Comparison of ENCODE assay signal across 13 mouse cellular contexts in genomic region chr6:72690001-72690400, GRCm38 (mm10).
A peak's percentile ranks its signal among the peaks of the same experiment; 100 is the strongest.
DNase-seq lines count a peak whose midpoint lies in the region; ATAC-seq lines count a peak whose summit lies in the region.
"Had no signal": no experiment of that assay in that cellular context is flagged by ENCODE, and none has a peak within 500 bp of the region (broad histone marks: within the 10 kb centered on the region; RNA-seq: fewer than 3 reads in every experiment).

No protein-coding gene starts in this region.

- DNase-seq in forebrain, embryonic 10.5 days (ENCODE audit: extremely low spot score, low spot score), result no peak
- DNase-seq in forebrain, embryonic 11.5 days (ENCODE audit: low spot score), result no peak
- DNase-seq in kidney, adult 11 months, result no peak
- no peak for DNase-seq in limb, embryonic 11.5 days (ENCODE audit: low spot score)
- no peak for DNase-seq in Muller cell, postnatal 12 days (ENCODE audit: inconsistent ontology term)
- no peak for DNase-seq in ovary, postnatal 10 days (ENCODE audit: low spot score)
- DNase-seq: right cerebral cortex, postnatal 4 days; thymus, postnatal 14 days had no signal

- no peak overlapping the region for H3K9ac ChIP-seq in forebrain, embryonic 11.5 days (ENCODE audit: low read length)
- H3K9ac ChIP-seq in kidney, embryonic 16.5 days (replicated peaks; ENCODE audit: low read length), result no peak overlapping the region
- no peak overlapping the region for H3K9ac ChIP-seq in embryonic facial prominence, embryonic 12.5 days
- H3K9ac ChIP-seq in limb, embryonic 11.5 days (ENCODE audit: low read length), result no peak overlapping the region
- H3K9ac ChIP-seq: forebrain, embryonic 15.5 days; midbrain, embryonic 15.5 days had no signal

- H3K4me2 ChIP-seq in forebrain, embryonic 11.5 days (ENCODE audit: low read depth, low read length, severe bottlenecking), result no peak overlapping the region
- no peak overlapping the region for H3K4me2 ChIP-seq in kidney, embryonic 16.5 days (replicated peaks; ENCODE audit: low read depth, low read length)
- H3K4me2 ChIP-seq in embryonic facial prominence, embryonic 12.5 days (replicated peaks), result no peak overlapping the region
- no peak overlapping the region for H3K4me2 ChIP-seq in limb, embryonic 11.5 days (ENCODE audit: low read depth, severe bottlenecking)
- H3K4me2 ChIP-seq: forebrain, embryonic 15.5 days; midbrain, embryonic 15.5 days had no signal

- peaks cover 81% of the 10 kb centered on the region for H3K4me1 ChIP-seq in forebrain, embryonic 10.5 days
- peaks cover 4% of the 10 kb centered on the region; the same call in 1 of the 2 replicates for H3K4me1 ChIP-seq in forebrain, embryonic 11.5 days (replicated peaks; ENCODE audit: control insufficient read depth, insufficient read depth, low read length)
- peaks cover 64% of the 10 kb centered on the region for H3K4me1 ChIP-seq in kidney, embryonic 16.5 days (ENCODE audit: insufficient read depth, low read length)
- H3K4me1 ChIP-seq in embryonic facial prominence, embryonic 12.5 days, result peaks cover 70% of the 10 kb centered on the region
- peaks cover 26% of the 10 kb centered on the region for H3K4me1 ChIP-seq in limb, embryonic 11.5 days (ENCODE audit: control insufficient read depth, insufficient read depth, low read length)

- H3K36me3 ChIP-seq in forebrain, embryonic 10.5 days (replicated peaks), result peaks cover 11% of the 10 kb centered on the region
- no peaks in the 10 kb centered on the region for H3K36me3 ChIP-seq in forebrain, embryonic 11.5 days (ENCODE audit: control insufficient read depth, insufficient read depth, low read length)
- no peaks in the 10 kb centered on the region for H3K36me3 ChIP-seq in kidney, embryonic 16.5 days (ENCODE audit: insufficient read depth, low read length)
- peaks cover 3% of the 10 kb centered on the region for H3K36me3 ChIP-seq in embryonic facial prominence, embryonic 12.5 days
- 0 out of 2 replicates have a peak, but pooled peaks cover 2% of the 10 kb centered on the region for H3K36me3 ChIP-seq in limb, embryonic 11.5 days (ENCODE audit: control insufficient read depth, insufficient read depth, low read length)
- H3K36me3 ChIP-seq: forebrain, embryonic 15.5 days; midbrain, embryonic 15.5 days had no signal

- H3K9me3 ChIP-seq in forebrain, embryonic 10.5 days, result no peaks in the 10 kb centered on the region
- no peaks in the 10 kb centered on the region for H3K9me3 ChIP-seq in forebrain, embryonic 11.5 days (ENCODE audit: control insufficient read depth, low read length)
- no peaks in the 10 kb centered on the region for H3K9me3 ChIP-seq in kidney, embryonic 16.5 days (ENCODE audit: low read length)
- H3K9me3 ChIP-seq in embryonic facial prominence, embryonic 12.5 days, result no peaks in the 10 kb centered on the region
- no peaks in the 10 kb centered on the region for H3K9me3 ChIP-seq in limb, embryonic 11.5 days (ENCODE audit: control insufficient read depth, low read length)
- H3K9me3 ChIP-seq: forebrain, embryonic 15.5 days; midbrain, embryonic 15.5 days had no signal

- no peak for ATAC-seq in forebrain, embryonic 11.5 days (replicated peaks; ENCODE audit: low FRiP score)
- peak; percentile 40; the same call in 1 of the 2 replicates for ATAC-seq in kidney, embryonic 16.5 days (ENCODE audit: low FRiP score, low TSS enrichment)
- ATAC-seq in embryonic facial prominence, embryonic 12.5 days (ENCODE audit: insufficient number of reproducible peaks, insufficient read depth, low FRiP score, low TSS enrichment), result no peak
- ATAC-seq in limb, embryonic 11.5 days (ENCODE audit: insufficient number of reproducible peaks, low FRiP score, low TSS enrichment, low read depth), result no peak
- ATAC-seq: forebrain, embryonic 15.5 days; inflammation-experienced regulatory T-cells, adult 6 months; midbrain, embryonic 15.5 days had no signal

- H3K4me3 ChIP-seq in forebrain, embryonic 10.5 days, result no peak overlapping the region
- no peak overlapping the region for H3K4me3 ChIP-seq in forebrain, embryonic 11.5 days (ENCODE audit: low read depth, low read length)
- no peak overlapping the region for H3K4me3 ChIP-seq in kidney, embryonic 16.5 days (ENCODE audit: low read length)
- no peak overlapping the region for H3K4me3 ChIP-seq in embryonic facial prominence, embryonic 12.5 days
- no peak overlapping the region for H3K4me3 ChIP-seq in limb, embryonic 11.5 days (ENCODE audit: low read depth, low read length)
- H3K4me3 ChIP-seq: forebrain, embryonic 15.5 days; midbrain, embryonic 15.5 days had no signal

- 93% methylated on average over 8 of the region's 8 CpGs for WGBS in forebrain, embryonic 10.5 days
- 86% methylated on average over 8 of the region's 8 CpGs for WGBS in forebrain, embryonic 11.5 days
- 37% methylated on average over 8 of the region's 8 CpGs for WGBS in kidney, embryonic 16.5 days
- 43% methylated on average over 8 of the region's 8 CpGs for WGBS in embryonic facial prominence, embryonic 12.5 days
- 55% methylated on average over 8 of the region's 8 CpGs for WGBS in limb, embryonic 11.5 days

- 0 out of 2 replicates have a peak overlapping the region, but pooled peaks have one; percentile 7 for H3K27ac ChIP-seq in forebrain, embryonic 10.5 days
- no peak overlapping the region for H3K27ac ChIP-seq in forebrain, embryonic 11.5 days (ENCODE audit: low read depth, low read length)
- peak overlapping the region; percentile 76 for H3K27ac ChIP-seq in kidney, embryonic 16.5 days (ENCODE audit: low read length)
- peak overlapping the region; percentile 63 for H3K27ac ChIP-seq in embryonic facial prominence, embryonic 12.5 days
- H3K27ac ChIP-seq in limb, embryonic 11.5 days (replicated peaks; ENCODE audit: low read depth, low read length), result peak overlapping the region; percentile 36; the same call in 1 of the 2 replicates
- H3K27ac ChIP-seq: forebrain, embryonic 15.5 days; midbrain, embryonic 15.5 days had no signal

- peaks cover 3% of the 10 kb centered on the region; the same call in 1 of the 2 replicates for H3K27me3 ChIP-seq in forebrain, embryonic 10.5 days (ENCODE audit: poor library complexity, severe bottlenecking)
- no peaks in the 10 kb centered on the region for H3K27me3 ChIP-seq in forebrain, embryonic 11.5 days (ENCODE audit: control insufficient read depth, insufficient read depth, low read length)
- H3K27me3 ChIP-seq in kidney, embryonic 16.5 days (ENCODE audit: insufficient read depth, low read length), result no peaks in the 10 kb centered on the region
- no peaks in the 10 kb centered on the region for H3K27me3 ChIP-seq in embryonic facial prominence, embryonic 12.5 days
- H3K27me3 ChIP-seq in limb, embryonic 11.5 days (ENCODE audit: control insufficient read depth, insufficient read depth, low read length), result no peaks in the 10 kb centered on the region
- H3K27me3 ChIP-seq: forebrain, embryonic 15.5 days; midbrain, embryonic 15.5 days had no signal
